Mouse (Mus musculus) megakaryocyte, embryonic 14.5 days (primary cell): Measurements from ENCODE around the gene Akap1. TPM values are rescaled to one million over a fixed set of nuclear protein-coding genes. Genes with fewer than 3 reads are reported as not detected.
"Not testable (repeated sequence)": the region's sequence is repeated elsewhere in the genome, so short reads cannot be mapped to it uniquely, and the experiment has no call there.

Source experiments
- H3K27me3 ChIP-seq: replicated peaks from 2 replicates; pipeline ENCODE3; 2012; ENCODE audit warnings: inconsistent platforms
- H3K36me3 ChIP-seq: replicated peaks from 2 replicates; pipeline ENCODE3; 2012; ENCODE audit warnings: low read length, inconsistent platforms, mixed read lengths
- H3K4me1 ChIP-seq: 2 replicates; pipeline ENCODE4 v1.6.1; 2012; ENCODE audit warnings: inconsistent platforms
- H3K4me3 ChIP-seq: replicated peaks from 2 replicates; pipeline ENCODE3; 2012; ENCODE audit warnings: moderate library complexity, mild to moderate bottlenecking, inconsistent platforms
- H3K9me3 ChIP-seq: 2 replicates; pipeline ENCODE4 v1.6.1; 2012; ENCODE audit warnings: inconsistent platforms
- FLI1 ChIP-seq: IDR thresholded peaks from 2 replicates; pipeline ENCODE4 v1.6.1; 2012; ENCODE audit warnings: low read length, inconsistent platforms, mixed read lengths
- GATA1 ChIP-seq: IDR thresholded peaks from 3 replicates; pipeline ENCODE4 v1.6.1; 2012; ENCODE audit warnings: mixed read lengths, low read length, inconsistent platforms, borderline replicate concordance
- polyA plus RNA-seq: library from polyadenylated mRNA; stranded (reverse); fragments of >175 nt; gene quantifications from 2 replicates; pipeline ENCODE4 v1.2.3, GENCODE M21; 2012; ENCODE audit warnings: low replicate concordance; ENCODE audit not compliant: insufficient read depth

Gene Akap1
- polyA plus RNA-seq, 1 experiment: 3.9 TPM

DNA sequence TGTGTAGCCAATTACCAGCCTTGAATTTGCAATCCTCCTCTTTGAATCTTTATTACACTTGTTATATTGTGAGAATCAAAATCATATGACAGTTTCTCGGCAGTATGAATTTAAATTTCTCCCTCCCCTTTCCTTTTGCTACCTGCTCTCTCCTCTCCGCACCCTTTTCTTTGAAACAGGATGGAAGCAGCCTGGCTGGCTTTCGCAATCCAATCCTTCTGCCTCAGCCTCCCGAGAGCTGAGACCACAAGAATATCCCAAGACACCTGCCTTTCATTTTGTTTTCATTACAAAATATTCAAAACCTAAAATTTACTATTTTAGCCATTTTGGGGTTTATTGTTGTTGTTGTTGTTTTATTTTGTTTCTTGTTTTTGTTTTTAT lies 34.0 kb upstream of the Akap1 start:
- no peaks in the 10 kb centered on the region for H3K36me3 ChIP-seq
- no peak overlapping the region for H3K4me3 ChIP-seq
- TF ChIP-seq FLI1 (no peak), GATA1 (no peak)
- peaks cover 7% of the 10 kb centered on the region for H3K4me1 ChIP-seq
- peaks cover 18% of the 10 kb centered on the region for H3K27me3 ChIP-seq
- H3K9me3 ChIP-seq: no peaks in the 10 kb centered on the region

DNA sequence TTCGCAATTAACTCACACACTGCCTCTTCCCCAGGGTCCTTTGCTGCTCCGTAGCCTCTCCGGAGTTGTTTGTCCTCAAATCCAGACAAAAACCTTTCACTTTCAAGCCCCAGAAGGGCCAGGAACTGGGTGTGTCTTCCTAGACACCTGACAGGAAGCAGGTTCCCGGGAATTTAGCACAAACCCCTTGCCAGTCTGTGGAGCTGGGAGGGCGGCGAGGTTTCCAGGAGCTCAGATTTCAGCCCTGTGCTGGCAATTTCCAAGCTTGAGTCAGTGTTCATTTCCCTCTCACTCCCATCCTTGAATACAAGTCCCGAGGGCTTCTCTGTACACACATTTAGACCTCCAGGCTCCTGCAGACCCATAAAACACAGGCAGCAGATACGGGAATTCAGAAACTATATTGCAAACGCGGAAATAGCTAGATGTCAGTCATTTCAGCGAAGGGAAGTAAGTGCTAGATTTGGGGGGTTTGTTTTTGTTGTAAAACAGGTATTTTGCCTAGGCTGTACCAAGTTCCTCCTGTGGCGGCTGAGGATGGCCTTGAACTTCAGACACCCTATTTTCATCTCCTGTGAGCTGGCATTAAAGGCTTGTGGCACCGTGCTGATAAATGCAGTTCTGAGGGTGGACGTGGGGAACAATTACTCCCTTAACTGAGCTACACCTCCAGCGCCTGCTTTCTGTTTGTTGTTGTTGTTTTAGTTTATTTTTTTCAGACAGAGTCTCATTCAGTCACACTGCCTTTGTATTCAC lies 33.4 kb upstream of the Akap1 start:
- TF ChIP-seq FLI1 (no peak), GATA1 (no peak)
- Histone ChIP-seq H3K27me3 (peaks cover 16% of the 10 kb centered on the region), H3K9me3 (no peaks in the 10 kb centered on the region), H3K4me1 (peaks cover 7% of the 10 kb centered on the region), H3K4me3 (no peak overlapping the region), H3K36me3 (no peaks in the 10 kb centered on the region)

DNA sequence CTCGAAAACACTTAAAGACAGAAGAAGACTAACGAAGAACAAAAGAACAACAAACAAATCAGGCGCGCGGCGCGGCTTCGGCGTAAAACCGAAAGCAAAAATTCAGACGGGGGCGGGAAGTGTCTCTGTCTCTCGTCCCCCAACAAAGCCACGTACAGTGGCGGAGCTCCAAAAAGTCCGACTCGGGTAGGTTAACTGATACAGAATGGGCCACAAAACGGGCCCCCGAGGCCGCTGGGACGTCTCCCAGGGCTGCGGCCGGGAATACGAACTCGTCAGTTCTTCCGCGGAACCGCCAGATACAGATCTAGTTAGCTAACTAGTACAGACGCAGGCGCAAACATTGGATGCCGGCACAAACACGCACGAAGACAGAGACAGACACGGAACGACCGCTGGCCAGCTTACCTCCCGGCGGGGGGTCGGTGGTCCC lies 31.4 kb upstream of the Akap1 start:
- H3K27me3 ChIP-seq: peaks cover 10% of the 10 kb centered on the region
- H3K9me3 ChIP-seq, H3K4me1 ChIP-seq, H3K36me3 ChIP-seq, H3K4me3 ChIP-seq: not testable (repeated sequence)

DNA sequence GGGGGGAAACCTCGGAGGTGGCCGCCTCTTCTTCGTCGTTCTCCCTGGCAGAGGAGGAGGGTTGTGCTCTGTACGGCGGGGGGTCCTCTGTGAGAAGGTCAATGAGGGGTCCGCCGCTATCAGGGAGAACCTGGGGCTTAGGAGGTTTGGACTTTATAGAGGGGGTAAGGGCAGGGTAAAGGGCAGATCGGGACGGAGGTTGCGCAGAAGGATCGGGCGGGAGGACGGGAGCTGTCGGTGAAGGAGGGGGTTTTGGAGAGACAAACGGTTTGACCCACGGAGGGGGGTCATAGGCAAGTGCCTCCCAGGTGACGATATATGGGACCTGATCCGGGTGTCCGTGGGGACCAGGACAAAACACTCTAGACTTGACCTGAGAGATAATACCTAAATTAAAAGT lies 30.8 kb upstream of the Akap1 start:
- H3K27me3 ChIP-seq, H3K4me3 ChIP-seq, H3K4me1 ChIP-seq, H3K9me3 ChIP-seq, H3K36me3 ChIP-seq: not testable (repeated sequence)

DNA sequence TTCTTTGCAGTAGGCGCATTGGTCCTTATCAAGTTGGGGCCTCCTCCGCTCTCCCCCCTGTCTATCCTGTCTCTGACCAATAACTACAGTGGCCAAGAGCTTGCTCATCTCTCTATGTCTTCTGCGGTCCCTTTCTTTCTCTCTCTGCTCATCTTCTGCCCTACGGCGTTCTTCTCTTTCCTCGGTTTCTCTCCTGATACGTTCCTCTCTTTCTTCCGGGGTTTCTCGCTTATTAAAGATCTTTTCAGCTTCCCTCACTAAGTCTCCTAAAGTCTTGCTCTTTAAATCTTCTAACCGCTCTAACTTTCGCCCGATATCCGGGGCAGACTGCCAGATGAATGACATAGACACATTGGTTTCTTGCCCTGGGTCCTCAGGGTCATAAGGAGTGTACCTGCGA lies 29.9 kb upstream of the Akap1 start:
- H3K9me3 ChIP-seq, H3K4me3 ChIP-seq, H3K36me3 ChIP-seq, H3K27me3 ChIP-seq, H3K4me1 ChIP-seq: not testable (repeated sequence)

DNA sequence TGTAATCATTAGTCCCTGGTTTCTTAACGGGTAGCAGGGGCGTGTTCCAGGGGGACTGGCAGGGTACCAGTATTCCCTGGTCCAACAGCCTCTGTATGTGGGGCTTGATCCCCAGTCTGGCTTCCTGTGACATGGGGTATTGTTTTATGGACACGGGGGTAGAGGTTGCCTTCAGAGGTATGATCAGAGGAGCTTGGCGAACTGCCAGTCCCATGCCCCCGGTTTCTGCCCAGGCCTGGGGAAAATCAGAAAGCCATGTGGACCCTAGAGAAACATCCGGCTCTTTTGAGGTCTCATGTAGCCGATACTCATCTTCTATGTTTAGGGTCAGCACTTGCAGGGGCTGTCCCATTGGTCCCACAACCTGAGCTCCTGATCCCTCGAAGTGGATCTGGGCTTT lies 29.1 kb upstream of the Akap1 start:
- H3K4me1 ChIP-seq, H3K9me3 ChIP-seq, H3K4me3 ChIP-seq, H3K36me3 ChIP-seq, H3K27me3 ChIP-seq: not testable (repeated sequence)

DNA sequence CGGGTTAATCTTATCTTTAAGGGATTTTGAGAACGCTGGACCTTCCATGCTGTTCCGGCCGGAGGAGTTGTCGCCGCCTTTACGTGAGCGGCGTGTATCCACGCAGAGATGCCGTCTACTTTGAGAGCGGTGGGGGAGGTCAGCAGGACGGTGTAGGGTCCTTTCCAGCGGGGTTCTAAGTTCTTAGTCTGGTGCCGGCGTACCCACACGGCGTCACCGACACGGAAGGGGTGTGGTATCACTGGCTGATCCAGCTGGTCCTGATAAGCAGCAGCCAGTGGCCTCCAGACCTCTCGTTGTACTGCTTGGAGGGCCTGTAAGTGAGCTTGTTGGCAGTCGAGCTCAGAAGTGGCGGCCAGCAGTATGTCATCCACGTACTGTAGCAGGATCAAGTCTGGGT lies 28.4 kb upstream of the Akap1 start:
- not testable (repeated sequence) for H3K36me3 ChIP-seq, H3K4me3 ChIP-seq, H3K27me3 ChIP-seq, H3K4me1 ChIP-seq, H3K9me3 ChIP-seq

DNA sequence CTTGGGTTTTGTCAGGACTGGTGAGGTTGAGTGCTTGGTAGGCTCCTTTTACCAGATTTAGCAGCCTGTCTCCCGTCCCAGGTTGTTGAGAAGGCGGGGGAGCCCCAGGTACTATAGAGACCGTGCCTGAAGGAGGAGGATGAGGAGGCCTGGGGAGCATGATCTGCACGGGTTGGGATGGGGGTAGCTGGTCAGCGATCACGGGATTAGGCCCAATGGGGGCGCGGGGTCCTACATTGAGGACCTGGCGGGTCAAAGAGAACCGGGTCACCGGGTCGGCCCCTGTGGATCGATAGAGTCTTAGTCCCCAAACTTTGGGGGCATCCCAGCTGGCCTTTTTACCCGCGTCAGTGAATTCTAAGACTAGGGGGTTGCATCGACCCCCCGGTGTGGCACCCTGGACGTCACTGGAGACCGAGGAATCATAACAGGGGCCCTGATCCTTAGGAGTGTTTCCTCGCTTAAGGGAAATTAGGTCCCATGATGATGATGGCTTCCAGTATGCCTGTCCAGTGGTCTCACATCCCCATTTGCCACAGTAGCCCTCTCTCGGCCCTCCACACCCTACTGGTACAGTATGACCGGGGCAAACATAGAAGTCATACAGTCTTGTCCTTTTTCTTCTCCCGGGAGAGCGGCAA lies 27.7 kb upstream of the Akap1 start:
- H3K4me1 ChIP-seq, H3K27me3 ChIP-seq, H3K4me3 ChIP-seq, H3K9me3 ChIP-seq, H3K36me3 ChIP-seq: not testable (repeated sequence)

DNA sequence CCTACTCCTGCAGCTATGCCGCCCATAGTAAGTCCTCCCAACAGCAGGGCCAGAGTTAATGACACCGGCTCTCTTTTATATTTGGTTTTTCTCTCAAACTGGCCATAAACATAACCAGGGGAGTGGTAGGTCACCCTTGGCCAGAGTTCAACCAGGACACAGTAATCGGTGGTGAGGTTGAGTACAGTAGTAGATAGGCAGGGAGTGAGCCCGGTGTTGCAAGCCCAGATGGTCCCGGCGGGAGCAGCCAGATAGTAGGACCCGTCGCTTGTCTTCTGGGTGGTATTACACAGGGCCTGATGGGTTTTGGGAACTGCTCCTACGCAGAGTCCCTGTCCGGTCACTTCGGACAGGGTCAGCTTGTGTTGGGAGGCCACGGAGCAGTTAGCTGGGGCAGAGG lies 27.1 kb upstream of the Akap1 start:
- H3K27me3 ChIP-seq, H3K4me3 ChIP-seq, H3K36me3 ChIP-seq, H3K9me3 ChIP-seq, H3K4me1 ChIP-seq: not testable (repeated sequence)

DNA sequence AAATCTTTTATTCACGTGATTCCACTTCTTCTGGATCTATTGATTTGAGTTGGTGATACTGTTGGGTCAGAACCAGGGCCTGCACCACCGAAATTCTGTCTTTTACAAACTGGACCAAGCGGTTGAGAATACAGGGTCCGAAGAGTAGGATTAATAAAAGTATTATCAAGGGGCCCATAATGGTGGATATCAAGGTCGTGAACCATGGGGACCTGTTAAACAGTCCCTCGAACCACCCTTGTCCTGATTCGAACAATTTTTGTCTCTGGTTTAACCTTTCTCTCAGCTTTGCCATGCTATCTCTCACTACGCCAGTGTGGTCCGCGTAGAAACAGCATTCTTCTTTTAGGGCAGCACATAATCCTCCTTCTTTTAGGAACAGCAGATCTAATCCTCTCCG lies 26.5 kb upstream of the Akap1 start:
- H3K36me3 ChIP-seq, H3K4me3 ChIP-seq, H3K27me3 ChIP-seq, H3K9me3 ChIP-seq, H3K4me1 ChIP-seq: not testable (repeated sequence)

DNA sequence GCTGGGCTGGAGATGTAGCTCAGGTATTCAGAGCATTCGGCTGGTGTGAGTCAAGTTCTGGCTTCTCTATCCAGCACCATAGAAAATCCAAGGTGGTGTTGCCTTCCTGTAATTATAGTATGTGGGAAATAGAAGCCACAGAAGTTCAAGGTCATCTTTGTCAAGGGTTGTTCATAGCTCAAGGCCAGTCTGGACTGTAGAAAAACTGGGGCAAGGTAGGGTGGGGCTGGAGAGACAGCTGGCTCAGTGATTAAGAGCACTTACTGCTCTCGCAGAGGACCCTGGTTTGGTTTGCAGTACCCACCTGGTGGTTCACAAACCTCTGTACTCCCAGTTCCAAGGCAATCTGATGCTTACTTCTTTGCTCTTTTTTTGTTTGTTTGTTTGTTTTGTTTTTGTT lies 24.6 kb upstream of the Akap1 start:
- Histone ChIP-seq H3K36me3 (no peaks in the 10 kb centered on the region), H3K4me1 (no peaks in the 10 kb centered on the region), H3K9me3 (no peaks in the 10 kb centered on the region), H3K4me3 (no peak overlapping the region), H3K27me3 (peaks cover 3% of the 10 kb centered on the region)
- TF ChIP-seq GATA1 (no peak), FLI1 (no peak)
